In the genomic region with DNA sequence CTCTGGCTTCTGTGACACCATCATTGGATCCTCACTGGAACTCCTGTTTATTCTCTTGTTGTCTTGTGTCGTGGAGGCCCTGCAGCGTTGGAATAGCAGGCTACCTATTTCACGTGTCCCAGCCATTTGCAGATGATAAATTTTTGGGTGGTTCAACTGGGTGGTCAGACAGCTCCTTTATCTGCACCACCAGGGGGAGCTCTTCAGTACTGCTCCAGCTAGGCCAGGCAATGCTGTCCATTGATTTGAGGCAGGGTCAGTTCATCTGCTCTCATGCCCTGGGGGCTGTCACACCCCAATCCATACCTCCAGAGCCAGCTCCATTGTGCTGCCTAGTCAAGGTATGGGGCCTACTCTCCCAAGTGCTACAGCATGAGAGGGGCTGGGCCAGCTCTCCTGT, we compare ENCODE assay signal across 9 mouse cellular contexts. TPM values are rescaled to one million over a fixed set of nuclear protein-coding genes. Genes with fewer than 3 reads are reported as not detected.
DNase-seq lines count a peak whose midpoint lies in the region; ATAC-seq lines count a peak whose summit lies in the region.
"Had no signal": no experiment of that assay in that cellular context is flagged by ENCODE, and none has a peak within 500 bp of the region (broad histone marks: within the 10 kb centered on the region; RNA-seq: fewer than 3 reads in every experiment).

No protein-coding gene starts in this region.

- DNase-seq in forebrain, embryonic 11.5 days (ENCODE audit: low spot score) = peak; percentile 57
- DNase-seq in forebrain, embryonic 10.5 days (ENCODE audit: extremely low spot score, low spot score) = no peak
- DNase-seq in ovary, postnatal 14 days (ENCODE audit: low spot score) = peak; percentile 13
- DNase-seq in ovary, postnatal 36 days (ENCODE audit: low spot score) = no peak
- peak; percentile 17 for DNase-seq in embryonic facial prominence, embryonic 11.5 days (ENCODE audit: low spot score)
- DNase-seq in cerebellum, adult 11 months = no peak
- DNase-seq in neural tube, embryonic 10.5 days (ENCODE audit: extremely low spot score, low spot score) = no peak

- no peaks in the 10 kb centered on the region for H3K36me3 ChIP-seq in forebrain, embryonic 11.5 days (ENCODE audit: control insufficient read depth, insufficient read depth, low read length)
- H3K36me3 ChIP-seq in forebrain, embryonic 10.5 days (replicated peaks) = no peaks in the 10 kb centered on the region
- H3K36me3 ChIP-seq in embryonic facial prominence, embryonic 11.5 days (replicated peaks; ENCODE audit: control insufficient read depth, insufficient read depth, low read depth, low read length) = no peaks in the 10 kb centered on the region; the same call in 1 of the 2 replicates
- H3K36me3 ChIP-seq: neural tube, embryonic 12.5 days had no signal

- H3K27me3 ChIP-seq in forebrain, embryonic 11.5 days (ENCODE audit: control insufficient read depth, insufficient read depth, low read length) = no peaks in the 10 kb centered on the region
- no peaks in the 10 kb centered on the region for H3K27me3 ChIP-seq in forebrain, embryonic 10.5 days (ENCODE audit: poor library complexity, severe bottlenecking)
- no peaks in the 10 kb centered on the region for H3K27me3 ChIP-seq in embryonic facial prominence, embryonic 11.5 days (ENCODE audit: control insufficient read depth, insufficient read depth, low read length)
- H3K27me3 ChIP-seq: neural tube, embryonic 12.5 days had no signal

- no peaks in the 10 kb centered on the region for H3K4me1 ChIP-seq in forebrain, embryonic 11.5 days (replicated peaks; ENCODE audit: control insufficient read depth, insufficient read depth, low read length)
- H3K4me1 ChIP-seq in forebrain, embryonic 10.5 days = no peaks in the 10 kb centered on the region
- H3K4me1 ChIP-seq in embryonic facial prominence, embryonic 11.5 days (ENCODE audit: control insufficient read depth, insufficient read depth, low read length) = no peaks in the 10 kb centered on the region
- H3K4me1 ChIP-seq: neural tube, embryonic 12.5 days had no signal

- H3K4me3 ChIP-seq in forebrain, embryonic 11.5 days (ENCODE audit: low read depth, low read length) = no peak overlapping the region
- no peak overlapping the region for H3K4me3 ChIP-seq in forebrain, embryonic 10.5 days
- no peak overlapping the region for H3K4me3 ChIP-seq in embryonic facial prominence, embryonic 11.5 days (ENCODE audit: low read depth, low read length)
- H3K4me3 ChIP-seq: neural tube, embryonic 12.5 days had no signal

- H3K9me3 ChIP-seq in forebrain, embryonic 11.5 days (ENCODE audit: control insufficient read depth, low read length) = no peaks in the 10 kb centered on the region
- H3K9me3 ChIP-seq in forebrain, embryonic 10.5 days = no peaks in the 10 kb centered on the region
- no peaks in the 10 kb centered on the region for H3K9me3 ChIP-seq in embryonic facial prominence, embryonic 11.5 days (replicated peaks; ENCODE audit: control insufficient read depth, low read length)
- H3K9me3 ChIP-seq: neural tube, embryonic 12.5 days had no signal

- 0 out of 2 replicates have a peak, but pooled peaks have one; percentile 15 for ATAC-seq in forebrain, embryonic 11.5 days (replicated peaks; ENCODE audit: low FRiP score)
- no peak for ATAC-seq in embryonic facial prominence, embryonic 11.5 days (replicated peaks; ENCODE audit: insufficient number of reproducible peaks, low FRiP score, low TSS enrichment, low read depth)
- ATAC-seq in megakaryocyte progenitor cell, adult 5-6 weeks (replicated peaks; ENCODE audit: poor library complexity) = peak; percentile 54

- H3K27ac ChIP-seq in forebrain, embryonic 11.5 days (ENCODE audit: low read depth, low read length) = no peak overlapping the region
- no peak overlapping the region for H3K27ac ChIP-seq in forebrain, embryonic 10.5 days
- H3K27ac ChIP-seq in embryonic facial prominence, embryonic 11.5 days (replicated peaks; ENCODE audit: low read depth, low read length) = no peak overlapping the region
- H3K27ac ChIP-seq: neural tube, embryonic 12.5 days had no signal

- no peak overlapping the region for H3K9ac ChIP-seq in forebrain, embryonic 11.5 days (ENCODE audit: low read length)
- H3K9ac ChIP-seq in embryonic facial prominence, embryonic 11.5 days (replicated peaks; ENCODE audit: low read length) = no peak overlapping the region
- H3K9ac ChIP-seq: neural tube, embryonic 12.5 days had no signal

- H3K4me2 ChIP-seq in forebrain, embryonic 11.5 days (ENCODE audit: low read depth, low read length, severe bottlenecking) = no peak overlapping the region
- no peak overlapping the region for H3K4me2 ChIP-seq in embryonic facial prominence, embryonic 11.5 days (ENCODE audit: low read depth, low read length)
- H3K4me2 ChIP-seq: neural tube, embryonic 12.5 days had no signal

- WGBS in forebrain, embryonic 11.5 days = 69% methylated on average over 3 of the region's 3 CpGs
- 67% methylated on average over 3 of the region's 3 CpGs for WGBS in forebrain, embryonic 10.5 days
- WGBS in embryonic facial prominence, embryonic 11.5 days = 78% methylated on average over 3 of the region's 3 CpGs

RNA-seq across cellular contexts. Expression of a gene that starts 24.5 kb away (rescaled TPM):
- polyA plus RNA-seq in forebrain, embryonic 11.5 days (2014; fragmentation: Nextera tagmentation; extraction: Ambion mirVana) = 3.0 and 3.1 TPM in 2 replicates
- 1.3 and 1.7 TPM in 2 replicates for polyA plus RNA-seq in forebrain, embryonic 10.5 days (2016; fragmentation: Nextera tagmentation; extraction: Ambion mirVana)
- polyA plus RNA-seq in embryonic facial prominence, embryonic 11.5 days (2014; fragmentation: Nextera tagmentation; extraction: Ambion mirVana) = 1.5 and 1.6 TPM in 2 replicates
- total RNA-seq in megakaryocyte progenitor cell, adult 5-6 weeks (2015) = not detected in 2 replicates
- total RNA-seq in megakaryocyte progenitor cell, adult 5-6 weeks (2017) = not detected in 2 replicates

Comparison
In these comparisons a context has a peak if more than half of its experiments do, and no peak if none do; other contexts are left out.
1. DNase-seq: peak in forebrain, embryonic 11.5 days (single experiment), ovary, postnatal 14 days (single experiment) and embryonic facial prominence, embryonic 11.5 days (single experiment); none in forebrain, embryonic 10.5 days (single experiment), ovary, postnatal 36 days (single experiment), cerebellum, adult 11 months (single experiment) and neural tube, embryonic 10.5 days (single experiment).